Mouse (Mus musculus): Measurements from ENCODE around the gene Slc34a3. TPM values are rescaled to one million over a fixed set of nuclear protein-coding genes. Genes with fewer than 3 reads are reported as not detected.
A peak's percentile ranks its signal among the peaks of the same experiment; 100 is the strongest.

Gene Slc34a3
- polyA plus RNA-seq, 1 experiment from 2014 or later = 11.3 TPM

DNA sequence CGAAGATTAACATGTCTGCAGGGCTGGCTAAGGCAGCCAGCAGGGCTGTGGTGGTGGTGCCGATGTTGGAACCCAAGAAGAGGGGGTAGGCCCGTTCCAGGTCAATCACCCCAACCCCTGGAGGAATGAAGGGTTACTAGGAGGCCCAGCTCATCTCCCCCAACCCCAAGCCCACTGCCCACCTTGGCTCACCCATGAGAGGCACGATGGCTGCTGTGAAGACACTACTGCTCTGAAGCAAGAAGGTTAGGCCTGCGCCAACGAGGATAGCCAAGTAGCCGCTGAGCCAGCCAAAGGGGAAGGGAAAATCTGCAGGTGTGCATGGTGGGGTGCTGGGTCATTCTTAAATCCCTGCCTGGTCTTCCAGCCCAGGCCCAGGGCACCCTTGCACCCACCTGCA is 3.6 kb downstream of the Slc34a3 start:
- Histone ChIP-seq H3K4me3 (ENCODE audit: low read length) (no peak overlapping the region), H3K27me3 (replicated peaks; ENCODE audit: control insufficient read depth, insufficient read depth, low read length) (no peaks in the 10 kb centered on the region), H3K9ac (ENCODE audit: low read depth, low read length) (no peak overlapping the region), H3K9me3 (ENCODE audit: control insufficient read depth, low read length) (no peaks in the 10 kb centered on the region), H3K36me3 (ENCODE audit: control insufficient read depth, insufficient read depth, low read length) (no peaks in the 10 kb centered on the region), H3K27ac (ENCODE audit: low read length) (no peak overlapping the region), H3K4me2 (ENCODE audit: low read depth, low read length) (no peak overlapping the region), H3K4me1 (ENCODE audit: control insufficient read depth, insufficient read depth, low read length) (peaks cover 31% of the 10 kb centered on the region)
- 79% methylated on average over 7 of the region's 7 CpGs for WGBS
- ATAC-seq = no peak

DNA sequence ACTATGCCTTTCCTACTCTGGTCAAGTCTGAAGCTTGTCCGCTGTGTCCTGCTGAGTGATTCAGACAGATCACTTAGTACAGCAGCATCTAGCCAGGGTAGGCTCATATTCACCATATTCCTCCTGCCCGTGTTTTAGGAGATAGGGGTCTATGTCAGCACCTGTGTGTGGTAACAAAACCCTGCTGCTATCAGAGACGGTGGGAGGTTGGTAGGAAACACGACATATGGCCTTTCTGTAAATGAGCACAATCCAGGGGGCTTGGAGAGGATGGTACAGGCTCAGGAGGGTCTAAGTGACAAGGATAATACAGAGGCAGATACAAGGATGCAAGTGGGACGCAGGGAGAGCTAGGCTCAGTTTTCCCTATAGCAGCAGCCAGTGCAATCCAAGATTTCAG is 4.6 kb downstream of the Slc34a3 start:
- H3K4me1 ChIP-seq (ENCODE audit: control insufficient read depth, insufficient read depth, low read length) = peaks cover 30% of the 10 kb centered on the region

GRCm38 (mm10) chr2:25228995-25229530 is 5.1 kb downstream of the Slc34a3 start:
- Histone ChIP-seq H3K9me3 (ENCODE audit: control insufficient read depth, low read length) (no peaks in the 10 kb centered on the region), H3K9ac (ENCODE audit: low read depth, low read length) (peak overlapping the region; percentile 61; the same call in 1 of the 2 replicates), H3K27ac (ENCODE audit: low read length) (peak overlapping the region; percentile 78), H3K4me3 (ENCODE audit: low read length) (peak overlapping the region; percentile 7; the same call in 1 of the 2 replicates), H3K36me3 (ENCODE audit: control insufficient read depth, insufficient read depth, low read length) (no peaks in the 10 kb centered on the region), H3K4me2 (ENCODE audit: low read depth, low read length) (peak overlapping the region; percentile 44), H3K4me1 (ENCODE audit: control insufficient read depth, insufficient read depth, low read length) (peaks cover 30% of the 10 kb centered on the region), H3K27me3 (replicated peaks; ENCODE audit: control insufficient read depth, insufficient read depth, low read length) (no peaks in the 10 kb centered on the region)
- ATAC-seq = no peak
- WGBS = 76% methylated on average over 6 of the region's 6 CpGs

More for the DNA sequence above, 4.6 kb downstream of the Slc34a3 start:
- no peak for ATAC-seq
- H3K9me3 ChIP-seq (ENCODE audit: control insufficient read depth, low read length) = no peaks in the 10 kb centered on the region
- no peaks in the 10 kb centered on the region for H3K27me3 ChIP-seq (replicated peaks; ENCODE audit: control insufficient read depth, insufficient read depth, low read length)
- H3K36me3 ChIP-seq (ENCODE audit: control insufficient read depth, insufficient read depth, low read length) = no peaks in the 10 kb centered on the region
- H3K9ac ChIP-seq (ENCODE audit: low read depth, low read length) = no peak overlapping the region
- WGBS = 84% methylated on average over 5 of the region's 5 CpGs
- H3K27ac ChIP-seq (ENCODE audit: low read length) = no peak overlapping the region
- H3K4me3 ChIP-seq (ENCODE audit: low read length) = no peak overlapping the region
- no peak overlapping the region for H3K4me2 ChIP-seq (ENCODE audit: low read depth, low read length)

DNA sequence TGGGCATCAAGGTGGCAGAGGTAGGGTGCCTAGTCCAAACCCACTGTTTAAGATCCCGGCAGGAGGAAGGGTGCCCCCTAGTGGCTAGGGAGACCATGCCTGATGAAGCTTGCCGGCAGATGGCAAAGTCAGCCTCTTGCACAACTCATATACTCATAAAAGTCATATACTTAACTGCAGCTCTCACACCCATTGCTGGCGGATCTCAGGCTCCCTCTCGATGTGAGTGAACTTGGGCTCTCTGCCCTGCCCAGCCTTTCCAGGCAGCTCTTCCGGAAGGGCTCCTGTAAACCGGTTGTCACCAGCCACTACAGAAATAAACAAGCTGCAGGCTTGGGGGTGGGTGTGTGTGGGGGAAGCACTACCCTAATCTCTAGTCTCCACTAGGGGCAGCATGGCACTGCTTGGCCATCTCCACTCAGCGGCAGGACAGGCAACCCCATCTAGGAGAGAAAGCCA is 5.7 kb downstream of the Slc34a3 start:
- Histone ChIP-seq H3K27ac (ENCODE audit: low read length) (peak overlapping the region; percentile 78), H3K27me3 (replicated peaks; ENCODE audit: control insufficient read depth, insufficient read depth, low read length) (no peaks in the 10 kb centered on the region), H3K4me2 (ENCODE audit: low read depth, low read length) (peak overlapping the region; percentile 44), H3K9me3 (ENCODE audit: control insufficient read depth, low read length) (no peaks in the 10 kb centered on the region), H3K4me1 (ENCODE audit: control insufficient read depth, insufficient read depth, low read length) (peaks cover 28% of the 10 kb centered on the region), H3K9ac (ENCODE audit: low read depth, low read length) (peak overlapping the region; percentile 61), H3K4me3 (ENCODE audit: low read length) (peak overlapping the region; percentile 31), H3K36me3 (ENCODE audit: control insufficient read depth, insufficient read depth, low read length) (no peaks in the 10 kb centered on the region)
- WGBS = under 1% methylated on average over 7 of the region's 7 CpGs
- ATAC-seq = peak; percentile 32

DNA sequence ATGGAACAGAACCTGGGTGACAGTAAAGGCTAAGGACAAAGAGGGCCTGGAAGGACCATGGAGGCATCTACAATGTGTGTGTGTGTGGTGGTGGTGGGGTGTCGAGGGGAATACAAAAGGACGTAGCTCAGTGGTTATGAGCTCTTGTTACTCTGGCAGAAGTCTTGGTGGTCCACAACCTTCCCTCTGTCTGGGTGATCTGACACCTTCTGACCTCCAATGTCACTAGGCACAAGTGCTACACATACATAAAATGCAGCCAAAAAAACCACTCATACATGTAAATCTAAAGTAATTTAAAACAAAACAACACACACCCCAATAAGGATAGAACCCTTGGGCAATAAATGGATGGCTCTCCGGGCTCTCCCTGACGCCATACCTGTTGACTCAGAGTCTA is 6.8 kb downstream of the Slc34a3 start:
- Histone ChIP-seq H3K4me2 (ENCODE audit: low read depth, low read length) (no peak overlapping the region), H3K4me1 (ENCODE audit: control insufficient read depth, insufficient read depth, low read length) (peaks cover 27% of the 10 kb centered on the region), H3K9ac (ENCODE audit: low read depth, low read length) (no peak overlapping the region), H3K27me3 (replicated peaks; ENCODE audit: control insufficient read depth, insufficient read depth, low read length) (no peaks in the 10 kb centered on the region), H3K27ac (ENCODE audit: low read length) (no peak overlapping the region), H3K9me3 (ENCODE audit: control insufficient read depth, low read length) (no peaks in the 10 kb centered on the region), H3K36me3 (ENCODE audit: control insufficient read depth, insufficient read depth, low read length) (no peaks in the 10 kb centered on the region), H3K4me3 (ENCODE audit: low read length) (no peak overlapping the region)
- whole genome bisulfite sequencing = 87% methylated on average over 4 of the region's 4 CpGs
- ATAC-seq = no peak

DNA sequence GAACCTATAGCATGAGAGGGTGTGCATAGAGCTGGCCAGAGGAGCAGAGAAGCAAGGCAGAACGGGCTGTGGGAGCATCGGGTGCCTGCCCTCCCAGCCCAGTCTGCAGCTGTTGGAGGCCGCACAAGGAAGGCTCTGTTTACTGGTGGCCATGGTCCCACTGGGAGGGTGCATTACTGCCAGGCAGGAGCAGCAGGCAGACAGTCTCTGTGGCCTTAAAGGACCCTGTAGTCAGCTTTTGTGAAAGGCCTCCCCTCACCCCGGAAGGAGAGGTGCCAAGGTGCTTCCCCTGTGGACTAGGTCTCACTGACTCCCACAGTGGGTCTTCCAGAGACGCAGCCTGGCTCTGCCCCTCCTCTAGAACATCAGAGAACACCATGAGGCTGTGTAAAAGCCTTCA is 7.3 kb downstream of the Slc34a3 start:
- Histone ChIP-seq H3K9me3 (ENCODE audit: control insufficient read depth, low read length) (no peaks in the 10 kb centered on the region), H3K4me1 (ENCODE audit: control insufficient read depth, insufficient read depth, low read length) (peaks cover 28% of the 10 kb centered on the region), H3K4me3 (ENCODE audit: low read length) (no peak overlapping the region), H3K36me3 (ENCODE audit: control insufficient read depth, insufficient read depth, low read length) (0 out of 2 replicates have a peak, but pooled peaks cover under 1% of the 10 kb centered on the region), H3K4me2 (ENCODE audit: low read depth, low read length) (no peak overlapping the region), H3K27me3 (replicated peaks; ENCODE audit: control insufficient read depth, insufficient read depth, low read length) (no peaks in the 10 kb centered on the region), H3K9ac (ENCODE audit: low read depth, low read length) (no peak overlapping the region), H3K27ac (ENCODE audit: low read length) (no peak overlapping the region)
- 79% methylated on average over 5 of the region's 5 CpGs for WGBS
- no peak for ATAC-seq

GRCm38 (mm10) chr2:25225811-25226379 is 8.3 kb downstream of the Slc34a3 start:
- 75% methylated on average over 8 of the region's 8 CpGs for WGBS
- Histone ChIP-seq H3K4me3 (ENCODE audit: low read length) (peak overlapping the region; percentile 65), H3K9ac (ENCODE audit: low read depth, low read length) (peak overlapping the region; percentile 76), H3K4me1 (ENCODE audit: control insufficient read depth, insufficient read depth, low read length) (peaks cover 34% of the 10 kb centered on the region), H3K9me3 (ENCODE audit: control insufficient read depth, low read length) (no peaks in the 10 kb centered on the region), H3K36me3 (ENCODE audit: control insufficient read depth, insufficient read depth, low read length) (0 out of 2 replicates have a peak, but pooled peaks cover 4% of the 10 kb centered on the region), H3K27ac (ENCODE audit: low read length) (peak overlapping the region; percentile 99), H3K27me3 (replicated peaks; ENCODE audit: control insufficient read depth, insufficient read depth, low read length) (no peaks in the 10 kb centered on the region), H3K4me2 (ENCODE audit: low read depth, low read length) (peak overlapping the region; percentile 56)
- ATAC-seq = no peak

DNA sequence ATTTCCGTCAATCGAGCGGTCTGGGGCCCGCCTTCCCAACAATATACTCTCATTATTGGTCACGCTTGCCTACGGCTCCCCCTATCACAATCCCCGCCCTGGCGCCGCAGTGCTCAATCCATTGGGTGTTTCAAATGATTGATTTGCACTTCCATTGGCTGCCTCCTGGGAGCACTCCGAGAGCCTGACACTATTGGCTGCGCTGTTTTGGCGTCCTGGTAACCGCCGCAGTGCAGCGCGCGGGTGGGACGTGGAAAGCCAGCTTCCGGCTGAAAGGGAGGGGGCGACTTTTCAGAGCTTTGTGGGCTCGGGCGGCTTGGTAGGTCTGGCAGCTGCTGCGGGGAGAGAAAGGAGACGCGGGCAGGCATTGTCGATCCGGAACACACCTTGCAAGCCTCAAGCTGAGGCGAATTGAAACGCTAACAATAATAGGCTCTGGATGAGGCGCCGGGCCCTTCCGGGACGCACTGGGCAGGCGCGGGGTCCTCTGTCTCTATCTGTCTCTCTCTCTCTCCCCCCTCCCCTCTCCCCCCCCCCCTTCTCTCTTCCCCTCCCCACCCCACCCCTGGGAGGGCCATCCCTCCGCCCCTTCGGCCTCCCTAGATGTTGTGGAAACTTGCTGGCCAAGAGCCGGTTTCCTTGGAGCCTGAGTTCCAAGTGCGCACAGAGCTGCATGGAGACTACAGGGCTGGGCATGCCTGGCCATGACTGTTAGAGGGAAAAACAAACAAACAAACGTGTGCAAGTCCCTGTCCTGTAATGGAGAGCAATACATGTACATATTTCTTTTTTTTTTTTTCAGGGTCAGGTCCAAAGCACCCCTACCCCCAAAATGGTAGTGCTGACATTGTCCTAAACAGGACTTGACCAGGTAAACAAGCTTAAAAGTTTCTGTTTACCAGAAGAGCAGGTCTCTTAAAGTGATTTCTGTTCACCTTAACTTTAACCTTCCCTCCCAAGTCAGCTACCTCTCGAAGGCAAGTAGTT is 9.1 kb downstream of the Slc34a3 start:
- Histone ChIP-seq H3K4me2 (ENCODE audit: low read depth, low read length) (peak overlapping the region; percentile 56), H3K9me3 (ENCODE audit: control insufficient read depth, low read length) (no peaks in the 10 kb centered on the region), H3K9ac (ENCODE audit: low read depth, low read length) (peak overlapping the region; percentile 76), H3K4me1 (ENCODE audit: control insufficient read depth, insufficient read depth, low read length) (peaks cover 34% of the 10 kb centered on the region), H3K27ac (ENCODE audit: low read length) (peak overlapping the region; percentile 99), H3K4me3 (ENCODE audit: low read length) (peak overlapping the region; percentile 65), H3K27me3 (replicated peaks; ENCODE audit: control insufficient read depth, insufficient read depth, low read length) (no peaks in the 10 kb centered on the region), H3K36me3 (ENCODE audit: control insufficient read depth, insufficient read depth, low read length) (0 out of 2 replicates have a peak, but pooled peaks cover 4% of the 10 kb centered on the region)
- WGBS = 2% methylated on average over 41 of the region's 41 CpGs
- peak; percentile 94 for ATAC-seq

GRCm38 (mm10) chr2:25224492-25224765 is 9.7 kb downstream of the Slc34a3 start, which contains the start of gene Tubb4b:
TSS of gene Tubb4b (minus strand) at chr2:25224702.
- Histone ChIP-seq H3K27me3 (replicated peaks; ENCODE audit: control insufficient read depth, insufficient read depth, low read length) (no peaks in the 10 kb centered on the region), H3K9ac (ENCODE audit: low read depth, low read length) (peak within 1 kb of the TSS; percentile 89), H3K4me1 (ENCODE audit: control insufficient read depth, insufficient read depth, low read length) (peaks cover 34% of the 10 kb centered on the region), H3K4me3 (ENCODE audit: low read length) (peak within 1 kb of the TSS; percentile 86), H3K9me3 (ENCODE audit: control insufficient read depth, low read length) (no peaks in the 10 kb centered on the region), H3K36me3 (ENCODE audit: control insufficient read depth, insufficient read depth, low read length) (0 out of 2 replicates have a peak, but pooled peaks cover 4% of the 10 kb centered on the region), H3K27ac (ENCODE audit: low read length) (peak within 1 kb of the TSS; percentile 99), H3K4me2 (ENCODE audit: low read depth, low read length) (peak within 1 kb of the TSS; percentile 73)
- ATAC-seq = no peak
- WGBS = under 1% methylated on average over 17 of the region's 17 CpGs

Measured in intestine, embryonic 16.5 days (tissue).